Mouse (Mus musculus) testis, adult 2 months (tissue): ENCODE results near the gene Gm525.

ENCODE experiments used
- CTCF ChIP-seq: fragments of 200-500 bp; IDR thresholded peaks from 2 replicates; pipeline ENCODE4 v1.5.1; 2012; ENCODE audit warnings: low read depth, mild to moderate bottlenecking, inconsistent platforms, low read length, moderate library complexity; ENCODE audit not compliant: control insufficient read depth, insufficient read depth, insufficient replicate concordance
- POLR2A ChIP-seq: fragments of 200-500 bp; IDR thresholded peaks from 2 replicates; pipeline ENCODE4 v1.6.1; 2012; ENCODE audit warnings: low read depth, mild to moderate bottlenecking, inconsistent platforms, low read length, moderate library complexity; ENCODE audit not compliant: control insufficient read depth

DNA sequence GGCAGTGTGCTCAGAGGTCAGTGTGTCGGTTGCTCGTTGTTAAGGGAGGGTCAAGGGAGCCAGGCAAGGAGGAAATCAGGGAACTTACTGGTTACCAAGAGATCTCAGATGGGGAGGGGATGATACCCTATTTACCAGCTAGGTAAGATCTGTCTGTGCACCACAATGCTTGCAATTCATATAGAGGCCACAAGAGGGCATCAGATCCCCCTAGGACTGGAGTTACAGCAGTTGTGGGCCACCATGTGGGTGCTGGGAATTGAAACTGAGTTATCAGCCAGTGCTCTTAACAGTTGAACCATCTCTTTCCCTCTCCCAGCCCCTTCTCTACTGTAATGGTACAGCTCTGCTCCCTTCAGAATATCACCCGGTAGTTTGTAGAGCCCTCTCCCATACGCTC, 15.1 kb downstream of the Gm525 start:
- TF ChIP-seq POLR2A (no peak), CTCF (peak; percentile 42; the same call in 1 of the 2 replicates)
